Mouse (Mus musculus) left cerebral cortex, postnatal 14 days (tissue): ENCODE data around the gene Hsd17b13. TPM values are rescaled to one million over a fixed set of nuclear protein-coding genes. Genes with fewer than 3 reads are reported as not detected.
A peak's percentile ranks its signal among the peaks of the same experiment; 100 is the strongest.
"Not testable (repeated sequence)": the region's sequence is repeated elsewhere in the genome, so short reads cannot be mapped to it uniquely, and the experiment has no call there.

Source experiments
- DNase-seq, 2 experiments: peaks; one replicate each; pipeline ENCODE4 v3.0.0; 2021 to 2022; ENCODE audit warnings: low spot score in 2 of 2, mixed read lengths in 1 of 2
- intact Hi-C: fragments of 180-260 bp; cut with DNase I; formaldehyde crosslinking; loops from one replicate; pipeline ENCODE4 v1.15.1; 2025
- total RNA-seq, 2 experiments: library from RNA; stranded (reverse); gene quantifications; 2 replicates each; pipeline ENCODE4 v1.2.3; 2021

The Hsd17b13 gene
- total RNA-seq, 2 experiments from 2014 or later = 1.4 to 2.4 TPM

DNA sequence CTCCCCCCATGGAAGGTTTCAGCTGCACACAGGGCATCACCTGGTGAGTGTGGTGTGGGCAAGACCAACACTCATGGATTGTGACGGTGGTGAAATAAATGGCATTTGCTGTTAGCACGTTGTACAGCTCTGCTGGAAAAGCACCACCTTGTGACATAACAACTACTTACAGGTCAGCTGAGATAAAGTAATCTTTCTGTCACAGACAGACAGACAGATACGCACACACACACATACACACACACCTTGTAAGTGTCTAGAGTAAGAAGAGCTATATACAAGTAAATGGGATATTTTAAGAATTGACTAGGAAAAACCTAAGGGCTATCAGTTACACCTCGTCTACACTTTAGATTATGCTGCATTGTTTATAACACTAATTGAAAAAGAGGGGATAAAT, 17.5 kb upstream of the Hsd17b13 start:
- intact Hi-C loops = loop anchor here (5.0 kb wide), 1 partner anchor 348 kb away; no protein-coding TSS in a partner anchor
- no peak for DNase-seq

GRCm38 (mm10) chr5:103993601-103994000, 16.4 kb upstream of the Hsd17b13 start:
- intact Hi-C loops = no loop called here
- no peak for DNase-seq

DNA sequence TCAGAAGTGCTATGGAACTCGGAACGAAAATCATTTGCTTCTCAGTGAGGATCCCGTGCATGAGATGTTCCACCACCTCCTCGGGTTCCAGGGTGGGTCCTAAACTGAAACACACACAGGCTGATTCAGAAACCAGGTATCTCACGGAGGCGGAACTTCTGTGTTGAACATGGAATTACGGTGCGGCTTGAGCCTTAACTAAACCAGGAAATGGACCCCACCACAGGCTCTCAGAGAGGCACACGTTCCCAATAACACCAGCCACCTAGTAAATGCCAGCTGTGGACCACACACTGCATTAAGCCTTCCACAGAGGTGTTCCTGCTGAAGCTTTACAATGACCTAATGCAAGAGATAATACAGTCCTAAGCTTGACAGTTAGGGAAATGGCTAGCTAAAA, 15.6 kb upstream of the Hsd17b13 start:
- intact Hi-C loops = no loop called here
- DNase-seq = no peak

DNA sequence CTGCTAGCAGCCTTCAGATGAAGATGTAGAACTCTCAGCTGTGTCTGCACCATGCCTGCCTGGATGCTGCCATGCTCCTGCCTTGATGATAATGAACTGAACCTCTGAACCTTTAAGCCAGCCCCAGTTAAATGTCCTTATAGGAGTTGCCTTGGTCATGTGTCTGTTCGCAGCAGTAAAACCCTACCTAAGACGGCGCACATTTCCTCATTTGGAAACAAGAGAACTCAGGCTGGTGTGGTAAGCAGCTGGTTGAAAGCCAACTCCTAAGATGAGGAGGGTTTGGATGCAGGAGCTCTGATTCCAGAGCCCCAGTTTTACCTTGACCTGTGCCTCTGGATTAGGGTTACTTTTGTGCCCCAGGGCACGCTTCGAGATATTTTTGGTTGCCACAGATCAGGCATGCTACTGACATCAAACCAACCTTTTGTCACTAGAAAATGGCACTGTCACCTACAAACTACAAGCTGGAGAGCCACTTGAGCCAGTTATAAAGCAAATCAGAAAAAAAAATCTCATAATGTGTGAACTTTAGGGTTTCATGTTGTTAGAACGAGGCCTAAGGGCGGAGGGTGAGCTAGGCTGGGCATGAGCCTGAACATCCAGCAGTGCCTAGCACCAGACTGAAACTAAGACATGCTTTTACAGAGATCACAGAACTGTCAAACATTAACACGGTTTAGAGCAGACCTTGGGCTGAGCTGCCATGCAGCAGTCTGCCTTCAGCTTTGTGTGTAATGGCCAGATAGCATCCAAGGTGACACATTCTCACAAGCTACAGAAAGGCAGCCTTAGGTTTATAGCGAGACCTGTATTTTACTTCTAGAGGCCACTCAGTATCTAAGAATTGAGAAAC, 3.7 kb upstream of the Hsd17b13 start:
- no peak for DNase-seq
- intact Hi-C loops = no loop called here

- no peak for DNase-seq
- intact Hi-C loops = no loop called here
These were observed 829 bp upstream of the Hsd17b13 start for GRCm38 (mm10) chr5:103977907-103978570.

DNA sequence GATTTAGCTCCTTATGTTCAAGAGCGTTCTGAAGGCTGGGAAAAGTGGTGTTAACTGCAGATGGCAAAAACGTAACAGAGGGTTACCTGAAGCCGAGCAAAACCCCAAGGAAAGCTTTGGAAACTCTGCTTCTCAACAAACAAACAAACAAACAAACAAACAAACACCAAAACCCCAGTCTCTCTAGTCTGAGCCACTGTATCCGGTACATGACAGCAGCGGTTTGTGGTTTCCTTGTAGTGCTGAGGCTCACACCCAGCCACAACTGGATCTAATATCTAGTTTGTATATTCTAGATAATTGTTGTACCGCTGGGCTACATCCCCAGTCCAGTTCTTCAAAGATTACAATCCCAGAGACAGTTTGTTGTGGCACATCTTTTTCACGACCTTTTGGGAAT, 1.5 kb downstream of the Hsd17b13 start:
- intact Hi-C loops = no loop called here
- no peak for DNase-seq

GRCm38 (mm10) chr5:103972801-103973200, 4.4 kb downstream of the Hsd17b13 start:
- DNase-seq = peak in 1 of 2 experiments; percentile 20

GRCm38 (mm10) chr5:103972379-103972778, 4.8 kb downstream of the Hsd17b13 start:
- DNase-seq = no peak
- intact Hi-C loops = no loop called here

More at GRCm38 (mm10) chr5:103972801-103973200, 4.4 kb downstream of the Hsd17b13 start:
- intact Hi-C loops = no loop called here

GRCm38 (mm10) chr5:103971051-103971450, 6.2 kb downstream of the Hsd17b13 start:
- intact Hi-C loops = no loop called here
- no peak for DNase-seq

DNA sequence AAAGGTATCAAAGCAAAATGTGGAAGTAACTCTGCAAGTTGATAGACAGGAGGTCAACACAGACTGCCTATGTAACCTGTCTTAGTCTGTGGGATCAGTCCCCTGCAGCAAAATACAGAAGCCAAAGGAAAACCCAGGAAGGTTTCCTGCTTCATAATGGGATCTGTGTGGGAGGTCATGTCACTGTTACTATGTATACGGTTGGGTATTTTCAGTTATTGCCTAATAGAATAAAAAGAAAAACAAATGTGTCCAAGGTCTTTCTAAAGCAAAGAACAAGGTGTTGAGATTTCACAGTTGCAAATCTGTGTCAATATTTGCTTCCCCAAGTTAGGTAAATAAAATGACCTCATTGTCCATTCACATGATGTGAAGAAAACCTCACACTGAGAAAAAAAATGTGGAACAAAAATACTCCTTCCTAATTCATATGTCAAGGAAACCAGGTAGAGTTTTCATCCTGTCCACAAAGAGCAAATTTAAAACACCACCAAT, 14.2 kb downstream of the Hsd17b13 start:
- DNase-seq = no peak

DNA sequence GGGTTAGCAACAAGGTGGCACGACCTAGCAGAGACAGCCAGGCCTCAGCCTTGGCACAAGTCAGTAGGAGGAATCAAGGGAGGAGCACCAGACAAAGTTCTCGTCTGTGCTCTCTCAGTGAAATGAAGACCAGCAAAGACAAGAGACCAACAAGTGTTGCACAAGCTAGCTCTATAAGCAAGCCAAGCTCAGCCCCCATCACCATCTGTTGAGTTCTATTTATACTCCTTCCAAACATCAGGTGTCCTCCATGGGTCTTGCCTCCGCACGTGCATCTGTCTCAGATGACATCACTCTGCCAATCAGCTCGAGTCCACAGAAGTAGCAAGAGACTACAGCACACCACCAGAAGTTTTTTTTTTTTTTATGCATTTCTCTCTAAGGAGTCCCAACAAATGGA, 22.6 kb downstream of the Hsd17b13 start:
- DNase-seq = peak; percentile 9 to 56
- intact Hi-C loops = no loop called here

More for the DNA sequence above, 14.2 kb downstream of the Hsd17b13 start:
- intact Hi-C loops = no loop called here

GRCm38 (mm10) chr5:103953135-103954083, 23.8 kb downstream of the Hsd17b13 start:
- intact Hi-C loops = no loop called here
- no peak for DNase-seq

GRCm38 (mm10) chr5:103950138-103950537, 27.1 kb downstream of the Hsd17b13 start:
- intact Hi-C loops, DNase-seq: not testable (repeated sequence)

- DNase-seq = no peak
- intact Hi-C loops = no loop called here
These were observed 34.0 kb downstream of the Hsd17b13 start for GRCm38 (mm10) chr5:103943183-103943582.

GRCm38 (mm10) chr5:103939856-103940255, 37.4 kb downstream of the Hsd17b13 start:
- no peak for DNase-seq
- intact Hi-C loops = no loop called here

DNA sequence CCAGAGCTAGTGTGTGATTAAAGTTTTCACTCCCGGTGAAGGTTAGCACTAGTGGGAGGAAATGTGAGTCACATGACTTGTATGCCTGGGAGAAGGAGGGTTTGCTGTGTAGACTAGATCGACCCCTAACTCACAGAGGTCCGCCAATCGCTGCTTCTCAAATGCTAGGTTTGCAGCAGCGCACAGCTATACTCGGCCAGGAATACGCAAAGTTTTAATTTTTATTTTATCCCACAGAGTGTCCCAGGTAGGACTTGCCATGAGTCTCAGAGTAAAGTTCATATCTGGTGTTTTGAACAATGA, 37.9 kb downstream of the Hsd17b13 start:
- intact Hi-C loops = no loop called here
- no peak for DNase-seq

- peak in 1 of 2 experiments; percentile 11 for DNase-seq
- intact Hi-C loops = no loop called here
These were observed 38.5 kb downstream of the Hsd17b13 start for GRCm38 (mm10) chr5:103938547-103939349.

GRCm38 (mm10) chr5:103936906-103937589, 40.2 kb downstream of the Hsd17b13 start:
- DNase-seq = no peak
- intact Hi-C loops = no loop called here
